Mouse (Mus musculus): Measurements from ENCODE around the gene Olfr556. TPM values are rescaled to one million over a fixed set of nuclear protein-coding genes. Genes with fewer than 3 reads are reported as not detected.

Olfr556 gene
- polyA plus RNA-seq (2015; fragmentation: Illumina TruSeq; extraction: RNeasy Lipid Tissue Mini Kit (QIAGEN cat#74804); ENCODE audit: insufficient read depth, low read depth, low replicate concordance) = not detected

GRCm38 (mm10) chr7:102664599-102664998 is at the start of gene Olfr556:
TSS of gene Olfr556 (plus strand) at chr7:102664899.

GRCm38 (mm10) chr7:102618118-102618517 is 46.6 kb upstream of the Olfr556 start, which contains the start of gene Olfr553:
TSS of gene Olfr553 (minus strand) at chr7:102618218.

GRCm38 (mm10) chr7:102638132-102638531 is 26.6 kb upstream of the Olfr556 start, which contains the start of gene Olfr554:
TSS of gene Olfr554 (plus strand) at chr7:102638432.

GRCm38 (mm10) chr7:102658523-102658922 is 6.2 kb upstream of the Olfr556 start, which contains the start of gene Olfr555:
TSS of gene Olfr555 (plus strand) at chr7:102658823.

GRCm38 (mm10) chr7:102686944-102687501 is 22.3 kb downstream of the Olfr556 start, which contains the start of gene Trim68:
TSS of gene Trim68 (minus strand) at chr7:102687327.

GRCm38 (mm10) chr7:102695358-102696125 is 30.8 kb downstream of the Olfr556 start, which contains the start of gene Olfr557:
TSS of gene Olfr557 (plus strand) at chr7:102695910.

GRCm38 (mm10) chr7:102701915-102702314 is 37.2 kb downstream of the Olfr556 start, which contains the start of gene Olfr558:
TSS of gene Olfr558 (plus strand) at chr7:102702215.

GRCm38 (mm10) chr7:102718970-102719369 is 54.3 kb downstream of the Olfr556 start, which contains the start of gene Olfr33:
TSS of gene Olfr33 (minus strand) at chr7:102719070.

Other genes starting within 250 kb of the Olfr556 start
- gene Rrm1, start 223.2 kb upstream of the Olfr556 start, polyA plus RNA-seq (2015; fragmentation: Illumina TruSeq; extraction: RNeasy Lipid Tissue Mini Kit (QIAGEN cat#74804); ENCODE audit: insufficient read depth, low read depth, low replicate concordance) = 4.1 TPM
- gene Olfr543, start 183.2 kb upstream of the Olfr556 start, polyA plus RNA-seq (2015; fragmentation: Illumina TruSeq; extraction: RNeasy Lipid Tissue Mini Kit (QIAGEN cat#74804); ENCODE audit: insufficient read depth, low read depth, low replicate concordance) = not detected
- not detected for gene Olfr544, start 176.6 kb upstream of the Olfr556 start, polyA plus RNA-seq (2015; fragmentation: Illumina TruSeq; extraction: RNeasy Lipid Tissue Mini Kit (QIAGEN cat#74804); ENCODE audit: insufficient read depth, low read depth, low replicate concordance)
- not detected for gene Olfr545, start 165.3 kb upstream of the Olfr556 start, polyA plus RNA-seq (2015; fragmentation: Illumina TruSeq; extraction: RNeasy Lipid Tissue Mini Kit (QIAGEN cat#74804); ENCODE audit: insufficient read depth, low read depth, low replicate concordance)
- gene Olfr547, start 130.2 kb upstream of the Olfr556 start, polyA plus RNA-seq (2015; fragmentation: Illumina TruSeq; extraction: RNeasy Lipid Tissue Mini Kit (QIAGEN cat#74804); ENCODE audit: insufficient read depth, low read depth, low replicate concordance) = not detected
- gene Olfr548-ps1, start 124.0 kb upstream of the Olfr556 start, polyA plus RNA-seq (2015; fragmentation: Illumina TruSeq; extraction: RNeasy Lipid Tissue Mini Kit (QIAGEN cat#74804); ENCODE audit: insufficient read depth, low read depth, low replicate concordance) = not detected
- gene Olfr549, start 115.0 kb upstream of the Olfr556 start, polyA plus RNA-seq (2015; fragmentation: Illumina TruSeq; extraction: RNeasy Lipid Tissue Mini Kit (QIAGEN cat#74804); ENCODE audit: insufficient read depth, low read depth, low replicate concordance) = not detected
- gene Trim21, start 99.4 kb upstream of the Olfr556 start, polyA plus RNA-seq (2015; fragmentation: Illumina TruSeq; extraction: RNeasy Lipid Tissue Mini Kit (QIAGEN cat#74804); ENCODE audit: insufficient read depth, low read depth, low replicate concordance) = 3.7 TPM
- not detected for gene Olfr550, start 93.5 kb upstream of the Olfr556 start, polyA plus RNA-seq (2015; fragmentation: Illumina TruSeq; extraction: RNeasy Lipid Tissue Mini Kit (QIAGEN cat#74804); ENCODE audit: insufficient read depth, low read depth, low replicate concordance)
- not detected for gene Olfr551, start 73.0 kb upstream of the Olfr556 start, polyA plus RNA-seq (2015; fragmentation: Illumina TruSeq; extraction: RNeasy Lipid Tissue Mini Kit (QIAGEN cat#74804); ENCODE audit: insufficient read depth, low read depth, low replicate concordance)
- gene Olfr552, start 67.1 kb upstream of the Olfr556 start, polyA plus RNA-seq (2015; fragmentation: Illumina TruSeq; extraction: RNeasy Lipid Tissue Mini Kit (QIAGEN cat#74804); ENCODE audit: insufficient read depth, low read depth, low replicate concordance) = not detected
- gene Olfr553, start 46.7 kb upstream of the Olfr556 start, polyA plus RNA-seq (2015; fragmentation: Illumina TruSeq; extraction: RNeasy Lipid Tissue Mini Kit (QIAGEN cat#74804); ENCODE audit: insufficient read depth, low read depth, low replicate concordance) = not detected
- gene Olfr554, start 26.5 kb upstream of the Olfr556 start, polyA plus RNA-seq (2015; fragmentation: Illumina TruSeq; extraction: RNeasy Lipid Tissue Mini Kit (QIAGEN cat#74804); ENCODE audit: insufficient read depth, low read depth, low replicate concordance) = not detected
- gene Olfr555, start 6.1 kb upstream of the Olfr556 start, polyA plus RNA-seq (2015; fragmentation: Illumina TruSeq; extraction: RNeasy Lipid Tissue Mini Kit (QIAGEN cat#74804); ENCODE audit: insufficient read depth, low read depth, low replicate concordance) = not detected
- 4.4 TPM for gene Trim68, start 22.4 kb downstream of the Olfr556 start, polyA plus RNA-seq (2015; fragmentation: Illumina TruSeq; extraction: RNeasy Lipid Tissue Mini Kit (QIAGEN cat#74804); ENCODE audit: insufficient read depth, low read depth, low replicate concordance)
- gene Olfr557, start 31.0 kb downstream of the Olfr556 start, polyA plus RNA-seq (2015; fragmentation: Illumina TruSeq; extraction: RNeasy Lipid Tissue Mini Kit (QIAGEN cat#74804); ENCODE audit: insufficient read depth, low read depth, low replicate concordance) = not detected
- 0.44 TPM for gene Olfr558, start 37.3 kb downstream of the Olfr556 start, polyA plus RNA-seq (2015; fragmentation: Illumina TruSeq; extraction: RNeasy Lipid Tissue Mini Kit (QIAGEN cat#74804); ENCODE audit: insufficient read depth, low read depth, low replicate concordance)
- not detected for gene Olfr33, start 54.2 kb downstream of the Olfr556 start, polyA plus RNA-seq (2015; fragmentation: Illumina TruSeq; extraction: RNeasy Lipid Tissue Mini Kit (QIAGEN cat#74804); ENCODE audit: insufficient read depth, low read depth, low replicate concordance)
- not detected for gene Olfr559, start 62.6 kb downstream of the Olfr556 start, polyA plus RNA-seq (2015; fragmentation: Illumina TruSeq; extraction: RNeasy Lipid Tissue Mini Kit (QIAGEN cat#74804); ENCODE audit: insufficient read depth, low read depth, low replicate concordance)
- gene Olfr560, start 94.5 kb downstream of the Olfr556 start, polyA plus RNA-seq (2015; fragmentation: Illumina TruSeq; extraction: RNeasy Lipid Tissue Mini Kit (QIAGEN cat#74804); ENCODE audit: insufficient read depth, low read depth, low replicate concordance) = not detected
- gene Olfr78, start 94.6 kb downstream of the Olfr556 start, polyA plus RNA-seq (2015; fragmentation: Illumina TruSeq; extraction: RNeasy Lipid Tissue Mini Kit (QIAGEN cat#74804); ENCODE audit: insufficient read depth, low read depth, low replicate concordance) = 2.1 TPM
- not detected for gene Olfr561, start 106.3 kb downstream of the Olfr556 start, polyA plus RNA-seq (2015; fragmentation: Illumina TruSeq; extraction: RNeasy Lipid Tissue Mini Kit (QIAGEN cat#74804); ENCODE audit: insufficient read depth, low read depth, low replicate concordance)
- not detected for gene Olfr564, start 138.6 kb downstream of the Olfr556 start, polyA plus RNA-seq (2015; fragmentation: Illumina TruSeq; extraction: RNeasy Lipid Tissue Mini Kit (QIAGEN cat#74804); ENCODE audit: insufficient read depth, low read depth, low replicate concordance)
- gene Olfr566, start 193.9 kb downstream of the Olfr556 start, polyA plus RNA-seq (2015; fragmentation: Illumina TruSeq; extraction: RNeasy Lipid Tissue Mini Kit (QIAGEN cat#74804); ENCODE audit: insufficient read depth, low read depth, low replicate concordance) = not detected
- gene Olfr568, start 212.2 kb downstream of the Olfr556 start, polyA plus RNA-seq (2015; fragmentation: Illumina TruSeq; extraction: RNeasy Lipid Tissue Mini Kit (QIAGEN cat#74804); ENCODE audit: insufficient read depth, low read depth, low replicate concordance) = not detected
- gene Olfr569, start 226.0 kb downstream of the Olfr556 start, polyA plus RNA-seq (2015; fragmentation: Illumina TruSeq; extraction: RNeasy Lipid Tissue Mini Kit (QIAGEN cat#74804); ENCODE audit: insufficient read depth, low read depth, low replicate concordance) = not detected
- gene Olfr570, start 229.7 kb downstream of the Olfr556 start, polyA plus RNA-seq (2015; fragmentation: Illumina TruSeq; extraction: RNeasy Lipid Tissue Mini Kit (QIAGEN cat#74804); ENCODE audit: insufficient read depth, low read depth, low replicate concordance) = not detected

Measured in pancreas, adult 10 weeks (tissue).